Mouse (Mus musculus): ENCODE results near the gene Chrm2.

Chrm2 gene

DNA sequence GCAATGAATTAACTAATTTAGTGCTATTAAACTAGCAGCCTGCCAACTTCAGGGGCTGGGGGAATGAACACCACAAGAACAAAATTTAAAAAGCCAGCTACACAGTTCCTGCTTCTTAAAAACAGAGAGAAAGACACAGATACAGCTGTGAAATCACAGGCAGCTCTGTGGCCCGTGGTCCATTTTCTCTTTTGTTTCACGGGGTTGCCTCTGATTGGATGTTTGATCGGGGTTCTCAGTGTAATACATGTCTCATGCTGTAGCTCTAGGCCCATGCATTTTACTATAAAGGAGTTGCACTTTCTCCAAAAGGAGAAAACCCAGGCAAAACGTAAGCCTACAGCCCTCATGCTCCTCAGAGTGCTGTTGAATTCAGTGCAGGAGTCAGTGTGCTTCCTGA lies 128.6 kb downstream of the Chrm2 start:
- in situ Hi-C loops (cut with MboI, MseI), result no loop called here

DNA sequence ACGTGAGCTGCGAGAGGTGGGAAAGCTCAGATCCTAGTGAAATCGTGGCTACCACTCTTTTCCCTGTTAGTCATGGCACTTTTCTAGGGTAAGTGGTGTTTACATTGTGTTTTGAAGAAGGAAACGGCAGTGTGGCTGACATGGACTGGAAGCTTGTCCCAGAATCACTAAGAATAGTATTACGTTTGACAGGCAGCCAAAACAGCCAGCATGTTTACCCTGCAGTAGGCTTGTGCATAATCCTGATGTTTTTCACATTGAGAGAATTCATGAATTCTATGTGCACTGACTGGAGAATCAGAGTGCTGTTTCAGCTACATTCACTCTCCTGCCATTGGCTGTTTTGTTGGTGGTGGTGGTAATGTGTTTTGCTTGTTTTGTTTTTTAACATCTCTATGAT lies 129.4 kb downstream of the Chrm2 start:
- in situ Hi-C loops (cut with MboI, MseI), result no loop called here

DNA sequence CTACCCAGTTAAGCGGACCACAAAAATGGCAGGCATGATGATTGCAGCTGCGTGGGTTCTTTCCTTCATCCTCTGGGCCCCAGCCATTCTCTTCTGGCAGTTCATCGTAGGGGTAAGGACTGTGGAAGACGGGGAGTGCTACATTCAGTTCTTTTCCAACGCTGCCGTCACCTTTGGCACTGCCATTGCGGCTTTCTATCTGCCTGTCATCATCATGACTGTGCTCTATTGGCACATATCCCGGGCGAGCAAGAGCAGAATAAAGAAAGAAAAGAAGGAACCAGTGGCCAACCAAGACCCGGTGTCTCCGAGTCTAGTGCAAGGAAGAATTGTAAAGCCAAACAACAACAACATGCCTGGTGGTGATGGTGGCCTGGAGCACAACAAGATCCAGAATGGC lies 135.7 kb downstream of the Chrm2 start:
- in situ Hi-C loops (cut with MboI, MseI), result no loop called here

DNA sequence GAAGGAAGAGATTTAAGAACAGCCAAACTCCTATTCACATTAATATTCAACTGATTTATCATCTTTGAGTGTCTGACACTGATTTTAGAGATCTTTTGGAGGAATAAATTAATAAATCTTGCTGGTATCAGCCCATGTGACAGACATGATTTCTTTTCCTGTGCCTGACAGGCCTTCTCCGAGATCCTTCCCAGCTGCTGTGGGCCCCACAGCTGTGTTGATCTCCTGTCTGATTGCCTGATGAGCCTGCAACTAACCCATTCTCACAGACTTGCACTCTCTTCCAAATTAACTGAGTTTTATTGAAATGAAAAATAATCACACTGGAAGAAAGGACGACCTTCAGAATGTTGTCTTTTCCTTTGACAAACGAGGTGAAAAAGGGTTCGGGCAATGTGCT lies 140.6 kb downstream of the Chrm2 start:
- in situ Hi-C loops (cut with MboI, MseI), result no loop called here

DNA sequence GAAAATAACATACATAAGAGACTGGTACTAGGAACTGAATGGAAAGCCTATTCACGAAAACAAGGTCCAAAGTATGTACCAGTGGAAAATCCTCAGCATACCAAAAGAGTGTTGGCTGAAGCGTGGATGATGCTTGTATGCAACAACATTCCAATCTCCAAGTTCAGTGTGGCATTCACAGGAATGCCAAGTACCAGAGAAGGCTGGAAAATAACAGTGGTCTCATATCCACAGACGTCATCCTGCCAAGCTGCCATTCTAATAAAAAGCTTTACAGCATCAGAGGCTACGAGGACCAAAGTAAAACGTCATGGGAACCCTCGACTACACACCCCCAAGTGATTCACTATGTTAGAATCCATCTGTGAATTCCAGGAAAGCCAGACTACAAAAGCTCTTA lies 153.4 kb downstream of the Chrm2 start:
- in situ Hi-C loops (cut with MboI, MseI), result no loop called here

DNA sequence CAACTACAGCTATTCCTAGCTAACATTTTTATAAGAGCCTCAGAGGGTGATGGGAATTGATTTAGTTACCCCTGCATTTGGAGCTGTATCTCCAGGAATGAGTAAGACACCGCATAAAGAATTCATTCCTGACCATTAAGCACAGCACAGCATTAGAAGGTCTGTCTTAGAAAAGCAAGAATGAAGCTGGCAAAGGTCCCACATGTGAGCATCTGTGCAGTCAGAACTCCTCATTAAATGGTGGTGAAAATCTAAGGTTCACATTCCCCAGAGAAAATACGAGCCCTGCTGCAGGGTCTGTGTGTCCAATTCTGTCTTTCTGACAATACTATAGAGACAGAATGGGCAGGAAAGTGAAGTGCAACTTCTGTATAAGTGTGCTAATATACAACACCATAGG lies 179.0 kb downstream of the Chrm2 start:
- in situ Hi-C loops (cut with MboI, MseI), result no loop called here

Measured in T-helper 17 cell (primary cell).